Mouse (Mus musculus): ENCODE data around the gene Manea. TPM values are rescaled to one million over a fixed set of nuclear protein-coding genes. Genes with fewer than 3 reads are reported as not detected.

Manea gene
- polyA plus RNA-seq, 1 experiment from 2014 or later = 11.1 TPM

DNA sequence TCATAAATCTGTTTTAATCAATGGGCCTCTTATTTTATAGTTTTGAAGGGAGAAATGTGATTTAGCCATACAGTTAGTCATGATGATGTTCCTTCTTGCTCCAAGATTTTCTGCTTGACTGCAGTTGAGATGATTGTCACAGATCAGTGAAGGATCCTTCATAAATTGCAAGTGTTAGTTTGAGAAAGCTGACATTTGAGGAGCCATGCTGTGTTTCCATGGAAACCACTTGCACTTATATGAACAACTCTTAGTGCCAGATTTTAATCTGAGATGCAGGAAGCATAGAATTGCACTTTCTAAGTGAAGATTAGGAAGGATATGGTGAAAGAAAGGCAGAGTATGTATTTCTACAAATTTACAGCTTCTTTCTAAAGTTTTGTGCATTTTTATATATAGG is 70.4 kb downstream of the Manea start:
- Histone ChIP-seq H3K9ac (no peak overlapping the region), H3K4me1 (no peaks in the 10 kb centered on the region), H3K9me3 (no peaks in the 10 kb centered on the region), H3K27me3 (replicated peaks) (no peaks in the 10 kb centered on the region), H3K4me2 (no peak overlapping the region), H3K27ac (replicated peaks) (no peak overlapping the region), H3K4me3 (no peak overlapping the region), H3K36me3 (no peaks in the 10 kb centered on the region)
- ATAC-seq (ENCODE audit: extremely low read depth, insufficient number of reproducible peaks, low FRiP score, low TSS enrichment) = no peak

DNA sequence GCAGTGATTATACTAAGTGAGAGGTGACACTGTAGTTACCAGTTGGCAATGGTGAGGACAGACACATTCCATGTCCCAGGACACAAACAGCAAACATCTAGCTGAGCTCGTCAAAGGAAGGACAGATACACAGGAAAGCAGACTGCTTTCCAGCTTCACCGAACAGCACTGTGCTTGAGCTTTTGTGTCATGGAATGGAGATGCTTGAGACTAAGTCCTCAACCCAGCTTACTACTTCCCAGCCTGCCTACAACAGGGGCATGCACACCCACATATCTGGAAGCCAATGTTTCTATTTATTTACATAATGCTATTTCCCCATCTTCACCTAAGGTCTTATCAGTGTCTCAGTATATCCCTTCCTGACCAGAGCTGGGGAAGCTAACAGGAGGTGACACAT is 70.9 kb downstream of the Manea start:
- Histone ChIP-seq H3K4me3 (no peak overlapping the region), H3K4me1 (no peaks in the 10 kb centered on the region), H3K27ac (replicated peaks) (no peak overlapping the region), H3K9me3 (no peaks in the 10 kb centered on the region), H3K36me3 (no peaks in the 10 kb centered on the region), H3K9ac (no peak overlapping the region), H3K27me3 (replicated peaks) (no peaks in the 10 kb centered on the region), H3K4me2 (no peak overlapping the region)
- no peak for ATAC-seq (ENCODE audit: extremely low read depth, insufficient number of reproducible peaks, low FRiP score, low TSS enrichment)
- WGBS = 26% methylated on average over 2 of the region's 2 CpGs
